Mouse (Mus musculus) lung, embryonic 15.5 days (tissue): Measurements from ENCODE around the gene Taf11. TPM values are rescaled to one million over a fixed set of nuclear protein-coding genes. Genes with fewer than 3 reads are reported as not detected.

Experiments
- ATAC-seq: fragments of 200-750 bp; cut with Nextera tagmentation; 2 replicates; pipeline ENCODE4 v1.8.0; 2017; ENCODE audit warnings: moderate number of reproducible peaks, borderline replicate concordance; ENCODE audit not compliant: low FRiP score, low TSS enrichment; ENCODE audit errors: extremely low read depth
- H3K27ac ChIP-seq: fragments of 300-500 bp; sonication (generic); 2 replicates; pipeline ENCODE4 v1.5.1; 2015; ENCODE audit warnings: moderate library complexity, mild to moderate bottlenecking, inconsistent platforms
- H3K27me3 ChIP-seq: fragments of 300-500 bp; sonication (generic); 2 replicates; pipeline ENCODE4 v1.6.1; 2015; ENCODE audit warnings: inconsistent platforms
- H3K36me3 ChIP-seq: fragments of 300-500 bp; sonication (generic); 2 replicates; pipeline ENCODE4 v1.6.1; 2015; ENCODE audit warnings: inconsistent platforms
- H3K4me1 ChIP-seq: fragments of 300-500 bp; sonication (generic); 2 replicates; pipeline ENCODE4 v1.6.1; 2015; ENCODE audit warnings: inconsistent platforms
- H3K4me2 ChIP-seq: fragments of 300-500 bp; sonication (generic); 2 replicates; pipeline ENCODE4 v1.6.1; 2015; ENCODE audit warnings: inconsistent platforms, mild to moderate bottlenecking, moderate library complexity
- H3K4me3 ChIP-seq: fragments of 300-500 bp; sonication (generic); 2 replicates; pipeline ENCODE4 v1.5.1; 2015; ENCODE audit warnings: mild to moderate bottlenecking, inconsistent platforms
- H3K9ac ChIP-seq: fragments of 300-500 bp; sonication (generic); 2 replicates; pipeline ENCODE4 v1.6.1; 2015; ENCODE audit warnings: inconsistent platforms
- H3K9me3 ChIP-seq: fragments of 300-500 bp; sonication (generic); 2 replicates; pipeline ENCODE4 v1.6.1; 2016; ENCODE audit warnings: inconsistent platforms
- WGBS: fragments of 180-500 bp; shearing (Covaris S2); methylation state at CpG from one replicate; pipeline ENCODE4 v1.1.7; 2015; 5-methylcytosine and 5-hydroxymethylcytosine counted together
- polyA plus RNA-seq: library from polyadenylated mRNA; unstranded; fragments of >200 nt; fragmentation: Nextera tagmentation; extraction: Ambion mirVana; gene quantifications from 2 replicates; pipeline ENCODE4 v1.2.1, GENCODE M21; 2015

The Taf11 gene
- polyA plus RNA-seq, 1 experiment from 2014 or later, result 73.5 TPM

DNA sequence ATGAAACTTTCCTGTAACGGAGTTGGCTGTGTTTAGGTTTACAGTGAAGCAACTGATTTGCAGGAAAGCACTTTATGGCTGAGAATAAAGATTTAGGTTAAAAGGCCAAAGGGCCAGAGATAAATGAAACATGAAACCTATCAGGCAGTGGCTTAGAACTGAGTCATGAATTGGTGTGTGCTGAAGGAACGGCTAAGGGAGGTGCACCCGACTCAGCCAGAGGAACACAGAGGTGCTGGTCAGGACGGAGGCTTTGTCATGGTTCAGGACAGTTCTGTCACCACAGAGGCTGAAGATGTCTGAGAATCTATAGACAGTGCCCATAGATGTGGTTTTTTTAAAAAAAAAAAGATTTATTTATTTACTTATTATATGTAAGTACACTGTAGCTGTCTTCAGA lies 5.1 kb upstream of the Taf11 start:
- no peak for ATAC-seq
- Histone ChIP-seq H3K27me3 (no peaks in the 10 kb centered on the region), H3K4me3 (no peak overlapping the region), H3K36me3 (no peaks in the 10 kb centered on the region), H3K9me3 (no peaks in the 10 kb centered on the region), H3K27ac (no peak overlapping the region), H3K9ac (no peak overlapping the region), H3K4me2 (no peak overlapping the region), H3K4me1 (peaks cover 15% of the 10 kb centered on the region)
- 73% methylated on average over 4 of the region's 4 CpGs for WGBS

DNA sequence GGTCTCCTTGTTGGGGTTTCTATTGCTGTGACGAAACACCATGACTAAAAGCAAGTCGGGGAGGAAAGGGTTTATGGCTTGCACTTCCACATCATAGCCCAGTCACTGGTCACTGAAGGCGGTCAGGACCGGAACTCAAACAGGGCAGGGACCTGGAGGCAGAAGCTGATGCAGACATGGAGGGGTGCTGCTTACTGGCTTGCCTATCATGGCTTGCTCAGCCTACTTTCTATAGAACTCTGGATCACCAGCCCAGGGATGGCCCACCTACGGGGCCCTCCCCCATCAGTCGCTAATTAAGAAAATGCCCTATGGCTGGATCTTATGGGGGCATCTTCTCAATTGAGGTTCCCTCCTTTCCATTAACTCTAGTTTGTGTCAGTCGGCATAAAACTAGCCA lies 1.7 kb upstream of the Taf11 start:
- H3K27me3 ChIP-seq, result no peaks in the 10 kb centered on the region
- peak overlapping the region; percentile 83 for H3K4me2 ChIP-seq
- no peaks in the 10 kb centered on the region for H3K9me3 ChIP-seq
- H3K36me3 ChIP-seq, result no peaks in the 10 kb centered on the region
- no peak for ATAC-seq
- H3K4me1 ChIP-seq, result peaks cover 26% of the 10 kb centered on the region
- H3K27ac ChIP-seq, result no peak overlapping the region
- no peak overlapping the region for H3K9ac ChIP-seq
- 0 out of 2 replicates have a peak overlapping the region, but pooled peaks have one; percentile 89 for H3K4me3 ChIP-seq
- 84% methylated on average over 7 of the region's 7 CpGs for WGBS

DNA sequence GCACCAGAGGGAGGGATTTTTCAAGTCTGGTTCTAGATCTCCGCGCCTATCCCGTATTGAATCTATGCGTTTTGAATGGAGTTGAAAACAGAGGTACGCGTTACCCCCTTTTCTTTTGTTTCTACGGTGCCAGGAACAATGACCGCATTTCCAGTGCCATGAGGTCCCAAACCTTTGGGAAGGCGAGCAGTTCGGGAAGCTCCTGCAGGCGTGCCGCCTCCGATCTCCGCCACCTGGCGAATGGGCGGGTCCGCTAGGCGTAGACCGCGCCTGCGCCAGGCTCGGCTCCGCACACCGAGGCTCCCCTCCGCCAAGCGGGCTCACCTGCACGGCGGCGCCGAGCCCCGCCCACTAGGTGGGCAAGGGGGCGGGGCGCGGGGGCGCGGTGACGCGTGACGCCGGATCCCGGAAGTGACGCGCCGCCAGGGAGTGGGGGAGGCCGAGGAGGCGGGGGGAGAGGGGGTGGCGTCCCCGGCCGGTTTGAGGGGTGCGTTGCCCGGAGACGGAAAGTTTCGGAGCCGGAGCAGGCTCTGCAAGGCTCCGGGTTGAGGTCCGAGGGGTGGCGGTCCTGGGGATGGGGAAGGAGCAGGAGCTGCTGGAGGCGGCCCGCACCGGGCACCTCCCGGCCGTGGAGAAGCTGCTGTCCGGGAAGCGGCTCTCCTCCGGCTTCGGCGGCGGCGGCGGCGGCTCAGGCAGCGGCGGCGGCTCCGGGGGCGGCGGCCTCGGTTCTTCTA lies 589 bp downstream of the Taf11 start, which contains the start of gene Anks1:
TSS of gene Anks1 (plus strand) at position 419 of the 734 bp plus-strand sequence.
- peaks cover 6% of the 10 kb centered on the region for H3K36me3 ChIP-seq
- peaks cover 30% of the 10 kb centered on the region for H3K4me1 ChIP-seq
- peak within 1 kb of the TSS; percentile 86 for H3K27ac ChIP-seq
- H3K4me3 ChIP-seq, result peak within 1 kb of the TSS; percentile 89
- WGBS, result under 1% methylated on average over 75 of the region's 78 CpGs
- H3K27me3 ChIP-seq, result no peaks in the 10 kb centered on the region
- H3K4me2 ChIP-seq, result peak within 1 kb of the TSS; percentile 83
- H3K9me3 ChIP-seq, result no peaks in the 10 kb centered on the region
- ATAC-seq, result peak; percentile 86
- H3K9ac ChIP-seq, result peak within 1 kb of the TSS; percentile 80

DNA sequence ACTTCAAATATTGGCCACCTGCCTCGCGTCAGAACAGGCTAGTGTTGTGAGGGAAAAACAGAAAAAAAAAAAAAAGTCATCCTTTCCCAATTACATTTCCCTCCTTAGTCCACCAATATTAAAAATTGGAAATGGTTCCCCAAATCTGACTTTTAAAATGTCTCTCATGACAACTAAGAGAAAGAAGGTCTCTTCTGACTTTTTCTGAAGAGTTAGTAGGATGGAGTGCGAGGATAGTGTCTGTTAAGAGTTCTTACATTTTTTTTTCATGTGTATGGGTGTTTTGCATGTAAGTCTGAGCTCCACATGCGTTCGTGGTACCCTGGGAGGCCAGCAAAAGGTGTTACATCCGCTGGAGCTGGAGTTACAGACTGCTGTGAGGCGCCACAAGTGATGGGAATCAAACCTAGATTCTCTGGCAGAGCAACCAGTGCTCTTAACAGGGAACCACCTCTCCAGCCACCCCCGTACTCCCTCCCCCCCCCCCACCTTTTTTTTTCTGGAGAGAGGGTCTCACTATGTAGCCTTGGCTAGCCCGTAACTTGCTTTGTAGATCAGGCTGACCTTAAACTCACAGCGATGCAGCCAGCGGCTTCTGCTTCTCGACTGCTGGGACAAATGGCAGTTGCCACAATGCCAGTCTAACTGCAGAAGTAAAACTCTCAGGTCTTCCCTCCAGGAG lies 1.3 kb downstream of the Taf11 start:
- Histone ChIP-seq H3K9ac (peak overlapping the region; percentile 80), H3K27me3 (no peaks in the 10 kb centered on the region), H3K36me3 (peaks cover 11% of the 10 kb centered on the region), H3K4me3 (peak overlapping the region; percentile 89), H3K27ac (peak overlapping the region; percentile 86), H3K4me1 (peaks cover 30% of the 10 kb centered on the region), H3K9me3 (no peaks in the 10 kb centered on the region), H3K4me2 (peak overlapping the region; percentile 83)
- under 1% methylated on average over 11 of the region's 12 CpGs for WGBS
- no peak; the same call in 1 of the 2 replicates for ATAC-seq

DNA sequence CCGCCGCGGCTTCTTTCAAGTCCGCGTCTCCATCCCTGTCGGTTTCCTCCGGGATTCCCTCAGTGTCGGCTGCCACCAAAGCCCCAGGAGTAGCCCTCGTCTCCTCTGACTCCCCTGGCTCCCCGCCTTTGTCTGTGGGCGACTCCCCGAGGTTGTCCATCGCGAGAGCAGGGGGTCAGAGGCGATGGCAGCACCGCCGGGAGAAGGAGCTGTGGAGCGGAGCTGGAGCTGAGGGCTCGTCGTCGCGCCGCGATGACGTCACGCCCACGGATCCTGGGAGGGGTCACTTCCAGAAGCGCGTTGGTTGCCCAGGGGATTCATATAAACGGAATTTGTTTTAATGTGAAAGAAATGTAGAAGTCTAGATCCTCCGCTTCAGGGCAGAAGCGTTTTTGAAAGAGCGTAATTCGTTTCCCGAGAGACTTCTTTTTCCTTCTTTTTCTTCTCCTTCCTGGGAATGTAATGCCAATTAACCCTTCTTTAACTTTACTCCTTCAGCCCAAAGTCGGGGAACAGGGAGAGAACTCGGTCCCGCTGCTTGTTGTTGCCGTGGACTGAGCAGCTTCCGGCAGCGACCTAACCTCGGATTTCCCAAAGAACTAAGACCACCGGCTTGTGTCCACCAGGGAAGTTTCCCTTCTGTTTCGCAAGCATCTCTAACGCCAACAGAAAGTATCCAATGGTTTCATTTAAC lies 2.0 kb downstream of the Taf11 start:
- Histone ChIP-seq H3K4me2 (peak overlapping the region; percentile 83), H3K27me3 (no peaks in the 10 kb centered on the region), H3K4me1 (peaks cover 30% of the 10 kb centered on the region), H3K4me3 (peak overlapping the region; percentile 89), H3K9ac (peak overlapping the region; percentile 91), H3K36me3 (peaks cover 18% of the 10 kb centered on the region), H3K9me3 (no peaks in the 10 kb centered on the region), H3K27ac (peak overlapping the region; percentile 34; the same call in 1 of the 2 replicates)
- WGBS, result under 1% methylated on average over 45 of the region's 45 CpGs
- peak; percentile 60; the same call in 1 of the 2 replicates for ATAC-seq

DNA sequence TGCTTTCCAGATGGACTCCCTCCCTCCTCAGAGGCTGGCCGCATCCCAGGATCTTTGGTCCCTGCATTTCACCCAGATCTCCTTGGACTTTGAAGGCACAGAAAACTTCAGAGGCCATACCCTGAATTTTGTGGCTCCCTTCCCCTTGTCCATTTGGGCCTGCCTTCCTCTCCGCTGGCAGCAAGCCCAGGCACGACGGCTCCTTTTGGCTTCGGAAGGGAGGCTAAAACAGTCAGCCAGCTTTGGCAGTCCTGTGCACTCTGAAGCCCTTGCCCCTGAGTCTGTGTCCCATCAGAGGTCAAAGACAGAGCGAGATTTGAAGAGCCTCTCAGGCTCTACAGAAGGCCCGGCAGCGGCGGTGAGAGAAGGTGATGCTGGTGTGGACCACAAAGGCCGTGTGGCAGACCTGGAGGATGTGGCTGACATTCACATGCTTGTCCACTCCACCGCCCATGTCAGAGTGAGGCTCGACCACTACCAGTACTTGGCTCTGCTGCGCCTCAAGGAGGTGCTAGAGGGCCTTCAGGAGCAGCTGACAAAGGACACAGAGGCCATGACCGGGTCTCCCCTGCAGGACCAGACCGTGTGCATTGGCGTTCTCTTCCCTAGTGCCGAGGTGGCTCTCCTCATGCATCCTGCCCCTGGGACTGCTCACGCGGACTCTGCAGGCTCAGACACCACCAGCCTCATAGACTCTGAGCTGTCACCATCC lies 23.0 kb downstream of the Taf11 start:
- H3K4me2 ChIP-seq, result no peak overlapping the region
- H3K9me3 ChIP-seq, result no peaks in the 10 kb centered on the region
- no peak overlapping the region for H3K4me3 ChIP-seq
- no peaks in the 10 kb centered on the region for H3K27me3 ChIP-seq
- no peak overlapping the region for H3K9ac ChIP-seq
- ATAC-seq, result no peak
- no peaks in the 10 kb centered on the region for H3K4me1 ChIP-seq
- 71% methylated on average over 19 of the region's 19 CpGs for WGBS
- peaks cover 57% of the 10 kb centered on the region for H3K36me3 ChIP-seq
- no peak overlapping the region for H3K27ac ChIP-seq

DNA sequence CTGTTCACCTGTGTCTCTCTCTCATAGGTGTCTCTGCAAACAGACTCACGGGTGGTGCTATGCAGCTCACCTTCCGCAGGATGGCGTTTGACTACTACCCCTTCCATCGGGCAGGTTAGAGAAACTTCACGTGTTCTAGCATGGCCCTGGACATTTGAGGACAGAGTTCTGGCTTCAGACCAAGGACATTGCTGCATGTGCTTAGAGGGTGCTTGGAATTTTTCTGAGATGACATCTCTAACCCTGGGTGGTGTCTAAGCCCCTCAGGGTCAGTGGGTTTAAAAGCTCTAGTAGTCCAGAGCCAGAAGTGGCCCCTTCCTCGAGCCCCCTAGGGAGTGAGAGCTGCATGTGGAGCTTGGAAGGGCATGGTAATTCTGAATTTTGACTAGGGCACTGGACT lies 25.6 kb downstream of the Taf11 start:
- no peak overlapping the region for H3K27ac ChIP-seq
- WGBS, result 87% methylated on average over 6 of the region's 6 CpGs
- H3K4me1 ChIP-seq, result no peaks in the 10 kb centered on the region
- H3K4me2 ChIP-seq, result no peak overlapping the region
- no peak for ATAC-seq
- no peak overlapping the region for H3K9ac ChIP-seq
- H3K36me3 ChIP-seq, result peaks cover 63% of the 10 kb centered on the region
- H3K4me3 ChIP-seq, result no peak overlapping the region
- no peaks in the 10 kb centered on the region for H3K9me3 ChIP-seq
- no peaks in the 10 kb centered on the region for H3K27me3 ChIP-seq

DNA sequence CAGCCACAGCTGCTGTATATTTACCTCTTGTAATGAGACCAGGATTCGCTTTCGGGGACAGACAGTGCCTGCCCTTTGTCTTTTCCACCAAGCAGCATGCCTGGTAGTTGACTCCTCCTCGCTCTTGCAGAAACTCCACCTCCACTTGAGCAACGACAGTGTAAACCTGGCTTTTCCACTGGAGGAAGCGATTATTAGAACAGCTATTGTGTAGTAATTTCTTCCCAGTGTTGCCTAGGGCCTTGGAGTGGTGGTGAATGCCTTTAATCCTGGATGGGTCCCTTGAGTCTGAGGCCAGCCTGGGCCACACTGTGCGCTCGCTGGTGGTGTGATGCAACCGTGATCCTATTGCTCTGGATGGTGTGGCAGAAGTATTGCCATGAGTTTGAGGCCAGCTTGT lies 26.5 kb downstream of the Taf11 start:
- Histone ChIP-seq H3K27ac (no peak overlapping the region), H3K9ac (no peak overlapping the region), H3K27me3 (no peaks in the 10 kb centered on the region), H3K4me2 (no peak overlapping the region), H3K4me1 (no peaks in the 10 kb centered on the region), H3K4me3 (no peak overlapping the region), H3K9me3 (no peaks in the 10 kb centered on the region), H3K36me3 (peaks cover 66% of the 10 kb centered on the region)
- 72% methylated on average over 8 of the region's 8 CpGs for WGBS
- no peak for ATAC-seq

DNA sequence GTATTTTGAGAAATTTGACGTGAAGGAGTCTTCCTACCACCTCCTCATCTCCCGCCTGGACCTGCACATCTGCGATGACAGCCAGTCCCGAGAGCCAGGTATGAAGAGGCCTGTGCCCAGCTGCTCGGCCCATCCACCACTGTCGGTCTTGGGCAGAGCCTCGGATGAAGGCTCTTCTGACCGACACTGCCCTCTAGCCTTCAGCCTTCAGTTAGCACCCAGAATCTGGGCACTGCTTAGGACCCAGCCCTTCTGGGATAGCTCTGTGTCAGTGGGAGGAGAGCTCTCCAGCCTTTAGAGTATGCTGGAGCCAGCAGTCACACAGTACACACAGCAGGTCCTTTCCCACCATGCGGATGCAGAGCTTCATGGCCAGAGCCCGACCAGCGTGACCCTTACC lies 28.1 kb downstream of the Taf11 start:
- ATAC-seq, result no peak
- Histone ChIP-seq H3K27me3 (no peaks in the 10 kb centered on the region), H3K9me3 (no peaks in the 10 kb centered on the region), H3K4me3 (no peak overlapping the region), H3K4me2 (no peak overlapping the region), H3K36me3 (peaks cover 53% of the 10 kb centered on the region), H3K27ac (no peak overlapping the region), H3K4me1 (no peaks in the 10 kb centered on the region), H3K9ac (no peak overlapping the region)
- 57% methylated on average over 11 of the region's 11 CpGs for WGBS

DNA sequence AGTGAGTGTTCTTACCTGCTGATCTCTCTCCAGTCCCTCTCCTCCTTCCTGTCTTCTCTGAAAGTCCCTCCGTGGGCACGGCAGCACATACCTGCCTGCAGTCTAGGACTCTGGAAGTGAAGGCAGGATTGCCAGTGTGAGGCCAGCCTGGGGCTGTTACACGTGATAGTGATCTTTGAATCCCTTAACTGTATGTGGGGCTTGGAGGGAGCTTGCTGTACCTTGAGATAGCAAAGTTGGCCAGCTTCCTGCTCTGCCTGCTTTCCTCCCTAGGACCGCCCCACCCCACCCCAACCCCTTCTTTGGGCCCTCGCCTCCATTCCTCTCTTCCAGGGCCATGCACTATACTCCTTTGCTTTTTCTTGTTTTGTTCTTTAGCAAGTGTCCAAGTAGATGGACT lies 35.1 kb downstream of the Taf11 start:
- 60% methylated on average over 5 of the region's 5 CpGs for WGBS
- H3K27ac ChIP-seq, result no peak overlapping the region
- ATAC-seq, result no peak
- 0 out of 2 replicates have a peak, but pooled peaks cover 8% of the 10 kb centered on the region for H3K36me3 ChIP-seq
- no peak overlapping the region for H3K4me2 ChIP-seq
- H3K9ac ChIP-seq, result no peak overlapping the region
- no peaks in the 10 kb centered on the region for H3K9me3 ChIP-seq
- peaks cover 4% of the 10 kb centered on the region; the same call in 1 of the 2 replicates for H3K4me1 ChIP-seq
- H3K27me3 ChIP-seq, result no peaks in the 10 kb centered on the region
- H3K4me3 ChIP-seq, result no peak overlapping the region

DNA sequence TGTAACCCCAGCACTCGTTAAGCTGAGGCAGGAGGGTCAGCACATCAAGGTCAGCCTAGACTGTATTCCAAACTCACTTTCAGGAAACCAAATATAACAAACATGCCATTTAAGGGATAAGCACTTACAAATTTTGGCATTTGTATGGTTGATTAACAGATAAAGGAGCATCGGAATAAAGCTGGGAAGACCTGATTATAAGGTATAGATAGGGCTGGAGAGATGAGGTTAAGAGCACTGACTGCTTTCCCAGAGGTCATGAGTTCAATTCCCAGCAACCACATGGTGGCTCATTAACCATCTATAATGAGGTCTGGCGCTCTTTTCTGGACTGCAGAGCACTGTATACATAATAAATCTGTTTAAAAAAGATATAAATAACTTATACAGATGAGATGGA lies 36.1 kb downstream of the Taf11 start:
- Histone ChIP-seq H3K27me3 (no peaks in the 10 kb centered on the region), H3K9ac (no peak overlapping the region), H3K27ac (no peak overlapping the region), H3K9me3 (no peaks in the 10 kb centered on the region), H3K4me2 (no peak overlapping the region), H3K36me3 (no peaks in the 10 kb centered on the region), H3K4me3 (no peak overlapping the region), H3K4me1 (peaks cover 4% of the 10 kb centered on the region; the same call in 1 of the 2 replicates)
- ATAC-seq, result no peak
- 56% methylated on average over 3 of the region's 3 CpGs for WGBS
